Mouse (Mus musculus) urinary bladder, postnatal 25 days (tissue): ENCODE measurements around the gene H2-Q7.
"Not testable (repeated sequence)": the region's sequence is repeated elsewhere in the genome, so short reads cannot be mapped to it uniquely, and the experiment has no call there.

Experiments
- DNase-seq: peaks from one replicate; pipeline ENCODE4 v3.0.0; 2022; ENCODE audit warnings: low spot score

H2-Q7 gene

GRCm38 (mm10) chr17:35437386-35437936 is 1.5 kb upstream of the H2-Q7 start:
- DNase-seq = not testable (repeated sequence)

DNA sequence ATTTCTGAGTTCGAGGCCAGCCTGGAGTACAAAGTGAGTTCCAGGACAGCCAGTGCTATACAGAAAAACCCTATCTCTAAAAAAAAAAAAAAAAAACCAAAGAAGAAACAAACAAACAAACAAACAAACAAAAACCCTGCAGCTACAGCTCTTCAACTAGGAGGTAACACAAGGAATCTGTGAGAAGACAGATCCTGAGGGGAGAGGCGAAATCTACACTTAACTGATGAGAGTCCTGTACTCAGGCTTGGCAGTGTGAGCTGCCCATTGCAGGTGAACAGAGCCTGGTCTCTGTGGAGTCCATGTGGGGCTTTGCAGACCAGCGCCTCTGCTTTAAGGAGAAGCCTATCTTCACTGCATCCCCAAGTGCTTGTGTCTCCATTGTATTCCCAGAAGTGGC is 560 bp upstream of the H2-Q7 start:
- DNase-seq = not testable (repeated sequence)

DNA sequence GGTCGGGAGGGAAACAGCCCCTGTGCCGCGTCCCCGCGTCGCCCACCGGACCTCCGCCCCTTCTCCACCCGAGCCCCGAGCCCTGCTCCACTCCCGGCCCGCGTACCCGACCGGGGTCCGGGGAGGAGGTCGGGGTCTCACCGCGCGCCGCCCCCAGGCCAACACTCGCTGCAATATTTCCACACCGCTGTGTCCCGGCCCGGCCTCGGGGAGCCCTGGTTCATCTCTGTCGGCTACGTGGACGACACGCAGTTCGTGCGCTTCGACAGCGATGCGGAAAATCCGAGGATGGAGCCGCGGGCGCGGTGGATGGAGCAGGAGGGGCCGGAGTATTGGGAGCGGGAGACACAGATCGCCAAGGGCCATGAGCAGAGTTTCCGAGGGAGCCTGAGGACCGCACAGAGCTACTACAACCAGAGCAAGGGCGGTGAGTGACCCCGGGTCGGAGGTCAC is 366 bp downstream of the H2-Q7 start:
- peak; percentile 26 for DNase-seq

DNA sequence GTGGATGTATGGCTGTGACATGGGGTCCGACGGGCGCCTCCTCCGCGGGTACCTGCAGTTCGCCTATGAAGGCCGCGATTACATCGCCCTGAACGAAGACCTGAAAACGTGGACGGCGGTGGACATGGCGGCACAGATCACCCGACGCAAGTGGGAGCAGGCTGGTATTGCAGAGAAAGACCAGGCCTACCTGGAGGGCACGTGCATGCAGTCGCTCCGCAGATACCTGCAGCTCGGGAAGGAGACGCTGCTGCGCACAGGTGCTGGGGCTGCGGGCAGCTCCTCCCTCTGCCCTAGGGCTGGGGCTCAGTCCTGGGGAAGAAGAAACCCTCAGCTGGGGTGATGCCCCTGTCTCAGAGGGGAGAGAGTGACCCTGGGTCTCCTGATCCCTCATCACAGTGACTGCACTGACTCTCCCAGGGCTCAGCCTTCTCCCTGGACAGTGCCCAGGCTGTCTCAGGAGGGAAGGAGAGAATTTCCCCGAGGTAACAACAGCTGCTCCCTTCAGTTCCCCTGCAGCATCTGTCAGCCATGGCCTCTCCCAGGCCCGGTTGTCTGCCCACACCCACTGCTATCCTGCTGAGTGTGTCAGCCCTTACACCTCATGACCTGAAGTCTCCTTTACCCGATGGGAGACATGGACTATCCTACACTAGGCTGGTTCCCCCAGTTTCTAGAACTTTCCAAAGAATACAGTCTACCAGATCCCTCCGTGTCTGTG is 1.1 kb downstream of the H2-Q7 start:
- not testable (repeated sequence) for DNase-seq

GRCm38 (mm10) chr17:35442376-35442775 is 3.4 kb downstream of the H2-Q7 start:
- not testable (repeated sequence) for DNase-seq

GRCm38 (mm10) chr17:35444510-35444909 is 5.6 kb downstream of the H2-Q7 start:
- not testable (repeated sequence) for DNase-seq

DNA sequence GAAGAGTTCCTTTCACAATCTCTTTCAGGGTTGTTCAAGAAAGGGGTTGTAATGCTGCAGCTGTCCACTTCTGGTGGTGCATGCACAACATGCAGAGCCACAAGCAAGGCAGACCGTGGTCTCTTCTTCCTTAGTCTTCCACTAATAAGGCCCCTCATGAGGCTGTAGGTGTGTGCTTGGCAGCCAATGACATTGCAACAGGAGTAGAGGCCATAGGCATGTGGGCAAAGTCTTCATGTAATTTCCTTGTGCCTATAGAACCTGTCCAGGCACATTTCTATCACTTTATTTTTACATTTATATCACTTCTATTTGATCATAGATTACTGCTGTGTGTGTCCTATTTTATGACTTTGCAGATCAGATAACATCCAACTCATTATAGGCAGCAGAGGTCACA is 19.3 kb downstream of the H2-Q7 start:
- DNase-seq = not testable (repeated sequence)

DNA sequence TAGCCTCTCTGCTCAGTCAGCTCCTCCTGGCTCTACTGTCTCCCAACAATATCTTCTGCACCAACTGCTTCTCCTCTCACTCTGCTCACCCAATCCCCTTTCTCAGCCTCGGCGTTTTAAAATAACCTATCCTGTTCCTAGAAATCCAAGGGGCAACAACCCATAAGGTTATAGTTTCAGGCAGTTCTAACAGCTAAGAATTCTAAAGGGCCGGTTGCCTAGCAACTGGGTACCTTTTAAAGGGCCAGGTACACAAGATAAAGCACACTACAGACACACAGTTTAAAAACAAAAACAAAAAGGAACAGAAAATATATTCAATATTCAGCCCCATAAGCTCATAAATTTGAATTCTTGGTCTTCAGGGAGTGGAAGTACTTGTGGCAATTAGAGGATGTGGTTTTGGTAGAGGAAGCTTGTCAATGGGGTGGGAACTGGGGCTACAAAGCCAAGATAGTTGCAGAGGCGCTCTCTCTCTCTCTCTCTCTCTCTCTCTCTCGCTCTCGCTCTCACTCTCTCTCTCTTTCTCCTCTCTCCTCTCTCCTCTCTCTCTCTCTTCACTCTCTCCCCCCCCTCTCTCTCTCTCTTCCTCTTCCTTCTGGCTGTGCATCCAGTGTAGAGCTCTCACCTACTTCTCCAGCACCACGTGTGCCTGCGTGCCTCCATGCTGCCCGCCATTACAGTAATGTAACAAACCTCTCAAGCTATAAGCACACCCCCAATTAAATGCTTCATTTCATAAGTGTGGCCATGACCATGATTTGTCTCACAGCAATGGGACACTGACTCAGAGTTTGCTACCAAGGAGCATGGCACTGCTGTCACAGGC is 21.8 kb downstream of the H2-Q7 start:
- DNase-seq = not testable (repeated sequence)

GRCm38 (mm10) chr17:35465651-35466050 is 26.7 kb downstream of the H2-Q7 start:
- not testable (repeated sequence) for DNase-seq

GRCm38 (mm10) chr17:35468936-35469335 is 30.0 kb downstream of the H2-Q7 start:
- not testable (repeated sequence) for DNase-seq

DNA sequence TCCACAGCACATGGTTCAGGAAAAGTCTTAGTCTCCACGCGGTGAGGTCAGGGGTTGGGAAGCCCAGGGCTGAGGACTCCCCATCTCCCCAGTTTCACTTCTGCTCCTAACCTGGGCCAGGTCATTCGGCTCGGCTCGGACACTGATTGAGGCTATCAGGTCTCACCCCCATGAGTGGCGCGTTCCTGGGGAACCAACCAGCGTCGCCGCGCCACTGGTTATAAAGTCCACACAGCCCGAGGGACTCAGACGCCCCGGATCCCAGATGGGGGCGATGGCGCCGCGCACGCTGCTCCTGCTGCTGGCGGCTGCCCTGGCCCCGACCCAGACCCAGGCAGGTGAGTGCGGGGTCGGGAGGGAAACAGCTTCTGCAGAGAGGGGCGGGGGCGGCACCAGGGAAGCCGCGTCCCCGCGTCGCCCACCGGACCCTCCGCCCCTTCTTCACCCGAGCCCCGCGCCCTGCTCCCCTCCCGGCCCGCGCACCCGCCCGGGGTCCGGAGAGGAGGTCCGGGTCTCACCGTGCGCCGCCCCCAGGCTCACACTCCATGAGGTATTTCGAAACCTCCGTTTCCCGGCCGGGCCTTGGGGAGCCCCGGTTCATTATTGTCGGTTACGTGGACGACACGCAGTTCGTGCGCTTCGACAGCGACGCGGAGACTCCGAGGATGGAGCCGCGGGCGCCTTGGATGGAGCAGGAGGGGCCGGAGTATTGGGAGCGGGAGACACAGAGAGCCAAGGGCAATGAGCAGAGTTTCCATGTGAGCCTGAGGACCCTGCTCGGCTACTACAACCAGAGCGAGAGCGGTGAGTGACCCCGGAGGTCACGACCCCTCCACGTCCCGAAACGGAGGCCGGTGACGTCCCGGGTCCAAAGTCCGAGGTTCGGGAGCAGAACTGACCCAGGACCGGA is 31.1 kb downstream of the H2-Q7 start, which contains the start of gene H2-Q10:
Gene H2-Q10 (plus strand): TSS at position 248 of the 910 bp plus-strand sequence.
- DNase-seq = no peak

DNA sequence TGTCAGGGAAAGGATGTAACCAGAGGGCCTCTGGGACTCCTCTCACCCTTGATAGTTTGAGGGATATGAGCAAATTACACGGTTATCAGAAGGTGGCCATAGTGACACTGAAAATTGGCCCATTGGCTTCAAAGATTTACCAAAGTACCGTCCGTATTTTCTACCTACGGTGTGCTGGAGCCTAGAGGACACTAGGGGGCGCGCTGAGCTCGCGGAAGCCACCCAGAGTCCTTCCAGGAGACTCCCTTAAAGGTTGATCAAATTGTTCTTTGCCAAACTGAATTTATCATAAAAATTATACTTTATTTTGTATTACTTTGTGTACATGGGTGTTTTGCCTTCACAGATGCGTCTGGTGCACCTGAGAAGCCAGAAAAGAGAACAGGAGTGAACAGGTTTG is 45.1 kb downstream of the H2-Q7 start:
- DNase-seq = peak; percentile 62

DNA sequence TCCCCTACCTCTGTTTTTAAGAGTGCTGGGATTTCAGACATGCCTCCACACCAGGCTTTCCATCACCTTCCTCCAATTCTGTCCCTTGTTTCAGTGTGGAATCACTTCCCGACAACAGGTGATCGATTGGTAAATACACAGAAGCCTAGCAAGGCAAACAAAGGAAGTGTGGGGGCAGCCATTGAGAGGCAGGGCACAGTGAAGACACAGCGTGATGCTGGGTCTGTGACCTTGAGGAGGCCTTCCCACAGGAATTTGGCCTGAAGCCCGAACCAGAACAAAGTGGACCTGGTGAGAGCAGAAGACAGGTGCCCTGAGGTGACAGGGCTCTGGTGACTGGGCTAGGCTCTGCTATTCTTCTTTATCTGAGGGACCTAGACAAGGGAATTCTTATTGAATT is 46.7 kb downstream of the H2-Q7 start:
- no peak for DNase-seq

GRCm38 (mm10) chr17:35486726-35487125 is 47.8 kb downstream of the H2-Q7 start:
- DNase-seq = no peak

DNA sequence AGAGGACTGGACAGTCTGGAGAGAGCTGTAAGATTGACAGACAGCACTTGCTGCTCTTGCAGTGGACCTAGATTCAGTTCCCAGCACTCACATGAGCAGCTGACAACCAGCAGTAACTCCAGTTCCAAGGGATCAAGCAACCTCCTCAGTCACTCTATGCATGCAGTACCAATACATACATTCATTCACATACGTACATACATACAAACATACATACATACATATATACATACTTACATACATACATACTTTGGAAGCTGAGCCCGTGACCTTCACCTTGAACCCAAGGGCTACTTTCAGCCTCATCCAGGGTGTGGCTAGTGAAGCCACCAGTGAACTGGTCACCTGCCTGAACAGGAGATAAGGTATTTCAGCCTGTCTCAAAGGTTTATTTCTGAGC is 49.1 kb downstream of the H2-Q7 start:
- DNase-seq = no peak

GRCm38 (mm10) chr17:35490320-35490719 is 51.4 kb downstream of the H2-Q7 start:
- no peak for DNase-seq
